Mouse (Mus musculus) olfactory bulb, adult 2 months (tissue): ENCODE measurements around the gene Nhlh2.

Experiments used
- CTCF ChIP-seq: fragments of 200-500 bp; IDR thresholded peaks from 2 replicates; pipeline ENCODE4 v1.5.1; 2012; ENCODE audit warnings: low read depth, mild to moderate bottlenecking, low read length, moderate library complexity; ENCODE audit not compliant: insufficient read depth
- POLR2A ChIP-seq: fragments of 200-500 bp; IDR thresholded peaks from 2 replicates; pipeline ENCODE4 v1.6.1; 2012; ENCODE audit warnings: mild to moderate bottlenecking, low read depth, low read length, moderate library complexity; ENCODE audit not compliant: insufficient read depth

- TF ChIP-seq CTCF (no peak), POLR2A (no peak)
These were observed 13.5 kb downstream of the Nhlh2 start for GRCm38 (mm10) chr3:102023337-102023736.
